Mouse (Mus musculus): ENCODE measurements around the gene Pip. TPM values are rescaled to one million over a fixed set of nuclear protein-coding genes. Genes with fewer than 3 reads are reported as not detected.

Pip gene
- polyA plus RNA-seq (2012; rRNA removed) = not detected in 2 replicates

- H3K27ac ChIP-seq (ENCODE audit: insufficient read depth, low read depth, low read length) = no peak within 1 kb of the TSS
- H3K4me1 ChIP-seq (ENCODE audit: control insufficient read depth, insufficient read depth, insufficient read length, low read length) = no peaks in the 10 kb centered on the region
- TF ChIP-seq POLR2A (IDR thresholded peaks at IDR 0.05; ENCODE audit: low read depth, low read length) (no peak), CTCF (IDR thresholded peaks at IDR 0.05; ENCODE audit: extremely low read depth, insufficient read length, insufficient replicate concordance, low read depth, low read length) (no peak)
- H3K36me3 ChIP-seq (ENCODE audit: control insufficient read depth, insufficient read depth, low read length) = no peaks in the 10 kb centered on the region
- no peaks in the 10 kb centered on the region for H3K27me3 ChIP-seq (ENCODE audit: control insufficient read depth, insufficient read depth, low read length)
- 79% methylated on average over 2 of the region's 2 CpGs for WGBS
- H3K4me3 ChIP-seq (ENCODE audit: low read depth, low read length) = no peak within 1 kb of the TSS
Observed at GRCm38 (mm10) chr6:41847235-41847634, at the start of gene Pip. Pip (plus strand) TSS chr6:41847535.

GRCm38 (mm10) chr6:41824086-41824485, 23.2 kb upstream of the Pip start:
- H3K27ac ChIP-seq (ENCODE audit: insufficient read depth, low read depth, low read length) = no peak overlapping the region
- no peaks in the 10 kb centered on the region for H3K27me3 ChIP-seq (ENCODE audit: control insufficient read depth, insufficient read depth, low read length)
- no peak overlapping the region for H3K4me3 ChIP-seq (ENCODE audit: low read depth, low read length)
- TF ChIP-seq CTCF (IDR thresholded peaks at IDR 0.05; ENCODE audit: extremely low read depth, insufficient read length, insufficient replicate concordance, low read depth, low read length) (no peak), POLR2A (IDR thresholded peaks at IDR 0.05; ENCODE audit: low read depth, low read length) (no peak)
- no peaks in the 10 kb centered on the region for H3K36me3 ChIP-seq (ENCODE audit: control insufficient read depth, insufficient read depth, low read length)
- no peaks in the 10 kb centered on the region for H3K4me1 ChIP-seq (ENCODE audit: control insufficient read depth, insufficient read depth, insufficient read length, low read length)

DNA sequence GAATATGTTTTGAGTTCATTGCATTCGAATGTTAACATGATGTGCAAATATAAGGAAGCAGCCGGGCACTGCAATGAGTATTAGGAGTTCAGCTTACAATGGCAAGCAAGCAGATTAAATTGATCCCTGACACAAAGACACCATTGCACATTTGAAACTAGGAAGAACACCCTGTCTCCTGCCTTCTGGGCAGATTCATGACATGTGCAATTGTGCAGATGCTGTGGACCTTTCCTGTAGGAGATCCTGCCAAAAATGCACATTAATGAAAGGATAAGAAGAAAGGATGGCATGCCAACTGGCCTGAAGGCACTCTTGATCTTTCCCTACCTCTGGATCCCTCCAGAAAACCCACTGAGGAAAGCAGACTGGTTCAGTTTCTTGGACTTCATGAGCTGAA, 17.8 kb upstream of the Pip start:
- Histone ChIP-seq H3K27me3 (ENCODE audit: control insufficient read depth, insufficient read depth, low read length) (no peaks in the 10 kb centered on the region), H3K4me3 (ENCODE audit: low read depth, low read length) (no peak overlapping the region), H3K4me1 (ENCODE audit: control insufficient read depth, insufficient read depth, insufficient read length, low read length) (no peaks in the 10 kb centered on the region), H3K27ac (ENCODE audit: insufficient read depth, low read depth, low read length) (no peak overlapping the region), H3K36me3 (ENCODE audit: control insufficient read depth, insufficient read depth, low read length) (no peaks in the 10 kb centered on the region)
- TF ChIP-seq CTCF (IDR thresholded peaks at IDR 0.05; ENCODE audit: extremely low read depth, insufficient read length, insufficient replicate concordance, low read depth, low read length) (no peak), POLR2A (IDR thresholded peaks at IDR 0.05; ENCODE audit: low read depth, low read length) (no peak)
- 87% methylated on average over 2 of the region's 2 CpGs for WGBS

GRCm38 (mm10) chr6:41852689-41853088, 5.4 kb downstream of the Pip start, which contains the start of gene Sval2:
Sval2 (plus strand) TSS chr6:41852989.
- no peaks in the 10 kb centered on the region for H3K27me3 ChIP-seq (ENCODE audit: control insufficient read depth, insufficient read depth, low read length)
- H3K27ac ChIP-seq (ENCODE audit: insufficient read depth, low read depth, low read length) = no peak within 1 kb of the TSS
- WGBS = 82% methylated on average over 3 of the region's 3 CpGs
- TF ChIP-seq CTCF (IDR thresholded peaks at IDR 0.05; ENCODE audit: extremely low read depth, insufficient read length, insufficient replicate concordance, low read depth, low read length) = no peak
- TF ChIP-seq POLR2A (IDR thresholded peaks at IDR 0.05; ENCODE audit: low read depth, low read length) = no peak
- no peaks in the 10 kb centered on the region for H3K36me3 ChIP-seq (ENCODE audit: control insufficient read depth, insufficient read depth, low read length)
- H3K4me3 ChIP-seq (ENCODE audit: low read depth, low read length) = no peak within 1 kb of the TSS
- H3K4me1 ChIP-seq (ENCODE audit: control insufficient read depth, insufficient read depth, insufficient read length, low read length) = no peaks in the 10 kb centered on the region

DNA sequence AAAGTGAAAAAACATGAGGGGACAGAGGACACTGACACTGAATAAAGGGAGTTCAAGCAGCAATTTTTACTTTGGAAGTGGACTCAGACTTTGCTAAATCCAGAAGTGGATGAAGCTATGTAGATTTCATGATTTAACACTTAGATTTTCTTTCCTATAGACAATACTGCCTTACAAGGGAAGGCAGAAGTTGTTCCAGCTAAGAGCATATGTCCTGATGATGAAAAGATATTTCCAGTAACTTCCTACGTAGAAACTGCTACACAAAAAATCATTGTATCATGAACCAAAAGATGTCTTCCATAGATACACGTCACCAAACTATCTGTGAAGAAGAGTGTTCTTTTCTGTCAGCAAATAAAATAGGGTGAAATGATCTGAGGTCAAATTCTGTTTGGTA, 16.7 kb downstream of the Pip start:
- H3K36me3 ChIP-seq (ENCODE audit: control insufficient read depth, insufficient read depth, low read length) = no peaks in the 10 kb centered on the region
- no peak for TF ChIP-seq POLR2A (IDR thresholded peaks at IDR 0.05; ENCODE audit: low read depth, low read length)
- no peak for TF ChIP-seq CTCF (IDR thresholded peaks at IDR 0.05; ENCODE audit: extremely low read depth, insufficient read length, insufficient replicate concordance, low read depth, low read length)
- no peaks in the 10 kb centered on the region for H3K4me1 ChIP-seq (ENCODE audit: control insufficient read depth, insufficient read depth, insufficient read length, low read length)
- no peak overlapping the region for H3K27ac ChIP-seq (ENCODE audit: insufficient read depth, low read depth, low read length)
- H3K4me3 ChIP-seq (ENCODE audit: low read depth, low read length) = no peak overlapping the region
- WGBS = 69% methylated on average over 2 of the region's 2 CpGs
- H3K27me3 ChIP-seq (ENCODE audit: control insufficient read depth, insufficient read depth, low read length) = no peaks in the 10 kb centered on the region

Other genes starting within 250 kb of the Pip start
- gene Ephb6, start 242.1 kb upstream of the Pip start, polyA plus RNA-seq (2012; rRNA removed) = 1.6 and 2.1 TPM in 2 replicates
- 0.08 and 15.9 TPM in 2 replicates for gene Trpv6, start 211.1 kb upstream of the Pip start, polyA plus RNA-seq (2012; rRNA removed)
- gene Trpv5, start 166.8 kb upstream of the Pip start, polyA plus RNA-seq (2012; rRNA removed) = not detected in 2 replicates
- gene Llcfc1, start 163.1 kb upstream of the Pip start, polyA plus RNA-seq (2012; rRNA removed) = not detected in 2 replicates
- 0.10 TPM in 1 of 2 replicates, not detected in the other for gene Kel, start 143.2 kb upstream of the Pip start, polyA plus RNA-seq (2012; rRNA removed)
- not detected in 2 replicates for gene Olfr459, start 72.4 kb upstream of the Pip start, polyA plus RNA-seq (2012; rRNA removed)
- not detected in 2 replicates for gene Sval2, start 5.5 kb downstream of the Pip start, polyA plus RNA-seq (2012; rRNA removed)
- not detected in 2 replicates for gene Sval1, start 104.1 kb downstream of the Pip start, polyA plus RNA-seq (2012; rRNA removed)
- not detected in 2 replicates for gene Sval3, start 120.6 kb downstream of the Pip start, polyA plus RNA-seq (2012; rRNA removed)
- gene Sva, start 190.9 kb downstream of the Pip start, polyA plus RNA-seq (2012; rRNA removed) = not detected in 2 replicates

Data from small intestine, adult 2 months (tissue).